Mouse (Mus musculus): ENCODE data around the gene Tgoln1. TPM values are rescaled to one million over a fixed set of nuclear protein-coding genes. Genes with fewer than 3 reads are reported as not detected.

The Tgoln1 gene
- polyA plus RNA-seq, 1 experiment: 37.9 TPM

DNA sequence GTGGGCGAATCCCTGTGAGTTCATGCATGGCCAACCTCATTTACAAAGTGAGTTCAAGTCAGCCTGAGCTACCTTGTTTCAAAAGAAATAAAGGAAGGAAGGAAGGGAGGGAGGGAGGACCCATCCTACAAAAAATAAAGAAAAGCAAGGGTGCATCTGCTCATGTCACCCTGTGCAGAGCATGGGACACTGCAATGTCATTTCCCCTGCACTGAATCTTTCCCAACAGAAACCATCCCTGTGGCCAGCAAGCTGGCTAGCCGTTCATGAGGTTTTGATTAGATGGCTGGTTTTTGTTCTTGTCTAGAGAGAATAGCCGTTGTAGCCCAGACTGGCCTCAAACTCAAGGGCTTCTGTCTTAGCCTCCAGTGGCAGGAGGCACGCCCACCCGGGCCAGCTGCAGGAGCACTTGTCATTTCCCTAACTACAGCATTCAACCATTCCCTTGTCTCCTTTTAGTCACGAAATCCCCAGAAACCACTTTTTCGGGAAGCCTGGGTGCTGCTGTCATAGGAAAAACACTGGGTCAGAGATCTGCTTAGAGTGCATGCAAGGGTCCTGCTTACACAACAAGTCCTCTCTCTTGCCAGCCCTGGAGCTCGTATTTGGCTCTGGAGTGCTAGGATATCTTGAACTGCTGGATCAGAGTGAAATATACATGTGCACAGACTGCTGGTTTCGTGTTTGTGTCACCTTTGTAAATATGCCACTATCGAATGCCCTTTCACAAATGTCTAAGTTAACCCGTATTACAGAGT, 35.0 kb downstream of the Tgoln1 start:
- Histone ChIP-seq H3K4me3 (ENCODE audit: control insufficient read depth, insufficient read depth, low read length) (no peak overlapping the region), H3K27ac (ENCODE audit: control insufficient read depth, insufficient read depth, low read length) (no peak overlapping the region), H3K27me3 (ENCODE audit: control insufficient read depth, insufficient read depth, low read length) (no peaks in the 10 kb centered on the region), H3K36me3 (ENCODE audit: control insufficient read depth, insufficient read depth, low read length) (peaks cover 6% of the 10 kb centered on the region), H3K4me1 (replicated peaks; ENCODE audit: control insufficient read depth, insufficient read depth, low read length) (no peaks in the 10 kb centered on the region)
- WGBS: 75% methylated on average over 11 of the region's 11 CpGs
- no peak for DNase-seq
- TF ChIP-seq CTCF (IDR thresholded peaks at IDR 0.05; ENCODE audit: borderline replicate concordance, control insufficient read depth, extremely low read depth, insufficient read depth, low read length, poor library complexity): no peak
- TF ChIP-seq POLR2A (IDR thresholded peaks at IDR 0.05; ENCODE audit: control insufficient read depth, extremely low read depth, insufficient read depth, low read length, poor library complexity): no peak

- TF ChIP-seq POLR2A (IDR thresholded peaks at IDR 0.05; ENCODE audit: control insufficient read depth, extremely low read depth, insufficient read depth, low read length, poor library complexity) (no peak), CTCF (IDR thresholded peaks at IDR 0.05; ENCODE audit: borderline replicate concordance, control insufficient read depth, extremely low read depth, insufficient read depth, low read length, poor library complexity) (no peak)
- WGBS: 99% methylated on average over 3 of the region's 3 CpGs
- DNase-seq: no peak
- Histone ChIP-seq H3K36me3 (ENCODE audit: control insufficient read depth, insufficient read depth, low read length) (peaks cover 6% of the 10 kb centered on the region), H3K4me3 (ENCODE audit: control insufficient read depth, insufficient read depth, low read length) (no peak overlapping the region), H3K4me1 (replicated peaks; ENCODE audit: control insufficient read depth, insufficient read depth, low read length) (no peaks in the 10 kb centered on the region), H3K27ac (ENCODE audit: control insufficient read depth, insufficient read depth, low read length) (no peak overlapping the region), H3K27me3 (ENCODE audit: control insufficient read depth, insufficient read depth, low read length) (no peaks in the 10 kb centered on the region)
Observed at GRCm38 (mm10) chr6:72576041-72576440, 40.8 kb downstream of the Tgoln1 start.

DNA sequence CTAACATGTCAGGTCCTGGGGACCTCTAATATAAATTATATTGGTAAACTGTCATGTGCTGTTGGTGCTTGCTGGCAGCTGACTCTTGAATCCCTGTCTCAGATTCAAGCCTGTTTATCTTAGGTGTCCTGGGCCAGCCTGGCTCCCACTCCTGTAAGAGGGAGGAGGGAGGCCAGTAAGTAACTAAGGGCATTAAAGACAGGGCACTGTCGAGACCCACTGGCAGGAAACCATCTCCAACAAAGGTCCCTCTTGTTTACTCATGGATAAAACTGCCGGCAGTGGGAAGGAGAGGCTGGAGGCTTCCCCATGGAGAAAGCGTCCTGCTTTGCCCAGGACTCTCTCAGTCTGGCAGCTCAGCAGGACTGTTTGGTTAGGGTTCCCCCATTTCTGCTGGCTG, 45.0 kb downstream of the Tgoln1 start:
- TF ChIP-seq CTCF (IDR thresholded peaks at IDR 0.05; ENCODE audit: borderline replicate concordance, control insufficient read depth, extremely low read depth, insufficient read depth, low read length, poor library complexity): no peak
- TF ChIP-seq POLR2A (IDR thresholded peaks at IDR 0.05; ENCODE audit: control insufficient read depth, extremely low read depth, insufficient read depth, low read length, poor library complexity): no peak
- Histone ChIP-seq H3K27me3 (ENCODE audit: control insufficient read depth, insufficient read depth, low read length) (no peaks in the 10 kb centered on the region), H3K4me1 (replicated peaks; ENCODE audit: control insufficient read depth, insufficient read depth, low read length) (no peaks in the 10 kb centered on the region), H3K36me3 (ENCODE audit: control insufficient read depth, insufficient read depth, low read length) (peaks cover 6% of the 10 kb centered on the region; the same call in 1 of the 2 replicates), H3K27ac (ENCODE audit: control insufficient read depth, insufficient read depth, low read length) (no peak overlapping the region), H3K4me3 (ENCODE audit: control insufficient read depth, insufficient read depth, low read length) (no peak overlapping the region)
- 97% methylated on average over 3 of the region's 3 CpGs for WGBS
- no peak for DNase-seq

DNA sequence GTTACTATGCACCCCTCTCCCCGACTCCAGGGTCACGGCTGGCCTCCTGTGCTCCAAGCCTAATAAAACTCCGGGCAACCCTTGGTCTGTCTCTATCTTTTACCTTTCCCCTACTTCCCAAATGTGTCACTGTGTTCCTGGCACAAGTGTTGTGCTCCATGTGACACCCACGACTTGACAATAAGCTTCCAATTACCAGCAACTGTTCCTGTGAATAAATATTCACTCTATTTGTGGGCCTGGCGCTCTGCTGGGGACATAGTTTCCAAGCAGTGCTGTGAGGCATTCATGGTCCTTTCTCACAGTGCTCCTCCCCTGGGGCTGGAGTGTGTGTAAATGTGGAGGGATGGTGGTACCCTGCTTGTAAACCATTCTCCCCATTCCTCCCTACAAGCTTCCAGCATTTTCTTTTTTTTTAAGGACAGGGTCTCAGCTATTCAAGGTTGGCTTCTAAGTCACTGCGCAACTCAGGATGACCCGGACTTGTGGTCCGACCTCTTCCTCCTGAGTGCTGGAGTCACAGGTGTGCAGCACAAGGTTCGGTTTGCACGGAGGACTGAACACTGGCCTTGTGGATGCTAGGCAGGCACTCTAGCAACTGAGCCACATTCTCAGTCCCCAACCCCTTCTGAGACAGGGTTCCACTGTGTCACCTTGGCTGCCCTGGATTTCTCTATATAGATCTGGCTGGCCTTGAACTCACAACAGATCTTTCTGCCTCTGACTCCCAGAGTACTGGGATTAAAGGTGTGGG, 46.0 kb downstream of the Tgoln1 start:
- Histone ChIP-seq H3K27me3 (ENCODE audit: control insufficient read depth, insufficient read depth, low read length) (no peaks in the 10 kb centered on the region), H3K36me3 (ENCODE audit: control insufficient read depth, insufficient read depth, low read length) (peaks cover 6% of the 10 kb centered on the region; the same call in 1 of the 2 replicates), H3K4me3 (ENCODE audit: control insufficient read depth, insufficient read depth, low read length) (no peak overlapping the region), H3K4me1 (replicated peaks; ENCODE audit: control insufficient read depth, insufficient read depth, low read length) (peaks cover 1% of the 10 kb centered on the region; the same call in 1 of the 2 replicates), H3K27ac (ENCODE audit: control insufficient read depth, insufficient read depth, low read length) (no peak overlapping the region)
- 95% methylated on average over 10 of the region's 10 CpGs for WGBS
- no peak for TF ChIP-seq CTCF (IDR thresholded peaks at IDR 0.05; ENCODE audit: borderline replicate concordance, control insufficient read depth, extremely low read depth, insufficient read depth, low read length, poor library complexity)
- no peak for TF ChIP-seq POLR2A (IDR thresholded peaks at IDR 0.05; ENCODE audit: control insufficient read depth, extremely low read depth, insufficient read depth, low read length, poor library complexity)
- DNase-seq: no peak

GRCm38 (mm10) chr6:72568736-72569135, 48.1 kb downstream of the Tgoln1 start:
- no peak for DNase-seq
- H3K27me3 ChIP-seq (ENCODE audit: control insufficient read depth, insufficient read depth, low read length): no peaks in the 10 kb centered on the region
- H3K4me1 ChIP-seq (replicated peaks; ENCODE audit: control insufficient read depth, insufficient read depth, low read length): peaks cover 3% of the 10 kb centered on the region; the same call in 1 of the 2 replicates
- TF ChIP-seq CTCF (IDR thresholded peaks at IDR 0.05; ENCODE audit: borderline replicate concordance, control insufficient read depth, extremely low read depth, insufficient read depth, low read length, poor library complexity): no peak
- H3K27ac ChIP-seq (ENCODE audit: control insufficient read depth, insufficient read depth, low read length): no peak overlapping the region
- no peak overlapping the region for H3K4me3 ChIP-seq (ENCODE audit: control insufficient read depth, insufficient read depth, low read length)
- 97% methylated on average over 10 of the region's 10 CpGs for WGBS
- H3K36me3 ChIP-seq (ENCODE audit: control insufficient read depth, insufficient read depth, low read length): peaks cover 6% of the 10 kb centered on the region; the same call in 1 of the 2 replicates

GRCm38 (mm10) chr6:72567508-72567907, 49.3 kb downstream of the Tgoln1 start:
- H3K36me3 ChIP-seq (ENCODE audit: control insufficient read depth, insufficient read depth, low read length): peaks cover 6% of the 10 kb centered on the region; the same call in 1 of the 2 replicates
- 90% methylated on average over 5 of the region's 5 CpGs for WGBS
- H3K27me3 ChIP-seq (ENCODE audit: control insufficient read depth, insufficient read depth, low read length): no peaks in the 10 kb centered on the region
- TF ChIP-seq CTCF (IDR thresholded peaks at IDR 0.05; ENCODE audit: borderline replicate concordance, control insufficient read depth, extremely low read depth, insufficient read depth, low read length, poor library complexity) (no peak), POLR2A (IDR thresholded peaks at IDR 0.05; ENCODE audit: control insufficient read depth, extremely low read depth, insufficient read depth, low read length, poor library complexity) (no peak)
- DNase-seq: no peak
- H3K4me3 ChIP-seq (ENCODE audit: control insufficient read depth, insufficient read depth, low read length): no peak overlapping the region
- H3K4me1 ChIP-seq (replicated peaks; ENCODE audit: control insufficient read depth, insufficient read depth, low read length): peaks cover 6% of the 10 kb centered on the region; the same call in 1 of the 2 replicates
- H3K27ac ChIP-seq (ENCODE audit: control insufficient read depth, insufficient read depth, low read length): no peak overlapping the region

Measured in thymus, adult 2 months (tissue).